Mouse (Mus musculus) CH12.LX (cell line): ENCODE results near the gene Rpn2. TPM values are rescaled to one million over a fixed set of nuclear protein-coding genes. Genes with fewer than 3 reads are reported as not detected.
A peak's percentile ranks its signal among the peaks of the same experiment; 100 is the strongest.

Source experiments
- DNase-seq: peaks from one replicate; pipeline ENCODE4 v3.0.0-alpha.2; 2013; ENCODE audit errors: extremely low read depth
- H3K27ac ChIP-seq: 2 replicates; pipeline ENCODE4 v1.5.1; 2012; ENCODE audit warnings: low read depth, mild to moderate bottlenecking, control low read depth, moderate library complexity; ENCODE audit not compliant: insufficient read depth
- H3K27me3 ChIP-seq: replicated peaks from 2 replicates; pipeline ENCODE3; 2012; ENCODE audit warnings: inconsistent platforms
- H3K36me3 ChIP-seq, 2 experiments: replicated peaks in 1 of 2; 2 replicates each; pipeline versions ENCODE3 to v1.6.1; 2012; ENCODE audit warnings: inconsistent platforms in 1 of 2, low read length in 1 of 2, mild to moderate bottlenecking in 1 of 2, mixed read lengths in 1 of 2, moderate library complexity in 1 of 2; ENCODE audit not compliant: control insufficient read depth in 1 of 2, insufficient read depth in 1 of 2
- H3K4me1 ChIP-seq, 2 experiments: 2 replicates each; pipeline ENCODE4 v1.6.1; 2012; ENCODE audit warnings: inconsistent platforms in 1 of 2, moderate library complexity in 1 of 2; ENCODE audit not compliant: insufficient read depth in 2 of 2, control insufficient read depth in 1 of 2
- H3K4me2 ChIP-seq: 2 replicates; pipeline ENCODE4 v1.6.1; 2012; ENCODE audit warnings: low read depth, mild to moderate bottlenecking, control low read depth; ENCODE audit not compliant: poor library complexity, insufficient read depth, severe bottlenecking
- H3K4me3 ChIP-seq, 3 experiments: fragments of 150-350 bp in 1 of 3; sonication (generic) in 1 of 3; replicated peaks in 1 of 3; 2 replicates each; pipeline versions ENCODE3 to v1.5.1; 2011 to 2012; ENCODE audit warnings: low read depth in 2 of 3, low read length in 2 of 3, mild to moderate bottlenecking in 2 of 3, moderate library complexity in 2 of 3, control low read depth in 1 of 3, improper control_type of control experiment in 1 of 3, inconsistent platforms in 1 of 3, mixed read lengths in 1 of 3; ENCODE audit not compliant: poor library complexity in 1 of 3
- H3K79me2 ChIP-seq: replicated peaks from 2 replicates; pipeline ENCODE4 v1.6.1; 2012; ENCODE audit warnings: mild to moderate bottlenecking, moderate library complexity; ENCODE audit not compliant: control insufficient read depth, poor library complexity, insufficient read depth, severe bottlenecking; ENCODE audit errors: extremely low read depth
- H3K9ac ChIP-seq: 2 replicates; pipeline ENCODE4 v1.6.1; 2012; ENCODE audit warnings: low read depth, mild to moderate bottlenecking, control low read depth, moderate library complexity; ENCODE audit not compliant: insufficient read depth
- H3K9me3 ChIP-seq: replicated peaks from 2 replicates; pipeline ENCODE3; 2012; ENCODE audit warnings: low read length, inconsistent platforms, mixed read lengths
- E2F4 ChIP-seq: IDR thresholded peaks from 2 replicates; pipeline ENCODE4 v1.6.1; 2011; ENCODE audit warnings: low read depth, low read length, improper control_type of control experiment; ENCODE audit not compliant: insufficient replicate concordance
- EP300 ChIP-seq: IDR thresholded peaks from 2 replicates; pipeline ENCODE4 v1.6.1; 2011; ENCODE audit warnings: low read length, improper control_type of control experiment
- GABPA ChIP-seq: IDR thresholded peaks from 2 replicates; pipeline ENCODE4 v1.6.1; 2012; ENCODE audit warnings: low read depth, low read length, improper control_type of control experiment, inconsistent platforms; ENCODE audit not compliant: insufficient replicate concordance
- JUND ChIP-seq: conservative IDR thresholded peaks from 2 replicates; pipeline ENCODE4 v1.6.1; 2011; ENCODE audit warnings: low read depth, low read length, improper control_type of control experiment
- MAFK ChIP-seq: IDR thresholded peaks from 2 replicates; pipeline ENCODE4 v1.6.1; 2011; ENCODE audit warnings: low read length, improper control_type of control experiment; ENCODE audit not compliant: insufficient replicate concordance
- MXI1 ChIP-seq: IDR thresholded peaks from 2 replicates; pipeline ENCODE4 v1.6.1; 2011; ENCODE audit warnings: mild to moderate bottlenecking, low read depth, low read length, improper control_type of control experiment
- NELFE ChIP-seq: IDR thresholded peaks from 2 replicates; pipeline ENCODE4 v1.6.1; 2011; ENCODE audit warnings: low read depth, low read length, improper control_type of control experiment
- NRF1 ChIP-seq: IDR thresholded peaks from 2 replicates; pipeline ENCODE4 v1.6.1; 2014; ENCODE audit warnings: low read depth, mild to moderate bottlenecking, inconsistent platforms, low read length, improper control_type of control experiment, moderate library complexity
- POLR2AphosphoS2 ChIP-seq: IDR thresholded peaks from 2 replicates; pipeline ENCODE4 v1.6.1; 2011; ENCODE audit warnings: low read depth, low read length, improper control_type of control experiment
- RCOR1 ChIP-seq: conservative IDR thresholded peaks from 2 replicates; pipeline ENCODE4 v1.6.1; 2012; ENCODE audit warnings: low read depth, mild to moderate bottlenecking, inconsistent platforms, low read length, improper control_type of control experiment
- SMC3 ChIP-seq: IDR thresholded peaks from 2 replicates; pipeline ENCODE4 v1.6.1; 2011; ENCODE audit warnings: low read depth, low read length, improper control_type of control experiment
- TBP ChIP-seq: conservative IDR thresholded peaks from 2 replicates; pipeline ENCODE4 v1.6.1; 2011; ENCODE audit warnings: low read depth, low read length, improper control_type of control experiment
- TCF12 ChIP-seq: IDR thresholded peaks from 2 replicates; pipeline ENCODE4 v1.6.1; 2014; ENCODE audit warnings: low read depth, mild to moderate bottlenecking, inconsistent platforms, low read length, improper control_type of control experiment
- USF2 ChIP-seq: conservative IDR thresholded peaks from 2 replicates; pipeline ENCODE4 v1.6.1; 2011; ENCODE audit warnings: low read depth, low read length, improper control_type of control experiment
- ZKSCAN1 ChIP-seq: IDR thresholded peaks from 2 replicates; pipeline ENCODE4 v1.6.1; 2012; ENCODE audit warnings: low read depth, inconsistent platforms, low read length, improper control_type of control experiment, borderline replicate concordance
- dilution Hi-C: fragments of 300-500 bp; cut with MboI; formaldehyde crosslinking; loops from 2 replicates; pipeline ENCODE4 v1.14.3; 2020; ENCODE audit warnings: low sequenced_read_pairs; ENCODE audit not compliant: extremely low pct_unique_long_range_greater_than_20kb, extremely low pct_ligation_motif_present
- in situ Hi-C: fragments of 300-500 bp; cut with MboI; formaldehyde crosslinking; loops from 3 replicates; pipeline ENCODE4 v1.14.3; 2019; ENCODE audit warnings: low sequenced_read_pairs, low pct_ligation_motif_present, low pct_unique_long_range_greater_than_20kb, mixed read lengths
- polyA plus RNA-seq: library from polyadenylated mRNA; unstranded; fragments of >175 nt; gene quantifications from 2 replicates; pipeline ENCODE4 v1.2.1, GENCODE M21; 2012; ENCODE audit warnings: low read depth; ENCODE audit not compliant: insufficient read length
- total RNA-seq, 2 experiments: library from RNA; depleted of rRNA; stranded (reverse); fragments of 300-350 nt in 1 of 2; fragments of >200 nt in 1 of 2; gene quantifications; 2 replicates each; pipeline ENCODE4 v1.2.3; 2012 to 2014

The Rpn2 gene
- total and polyA plus RNA-seq, 3 experiments: 296 to 336 (median 301) TPM

GRCm38 (mm10) chr2:157328106-157328505, 49.3 kb downstream of the Rpn2 start:
- H3K79me2 ChIP-seq: no peaks in the 10 kb centered on the region
- peaks cover 38 to 82% of the 10 kb centered on the region in 2 experiments for H3K36me3 ChIP-seq
- H3K27me3 ChIP-seq: no peaks in the 10 kb centered on the region
- H3K9ac ChIP-seq: no peak overlapping the region
- H3K4me2 ChIP-seq: no peak overlapping the region
- H3K27ac ChIP-seq: no peak overlapping the region
- in situ Hi-C loops: no loop called here
- no peaks in the 10 kb centered on the region for H3K9me3 ChIP-seq
- DNase-seq: no peak
- no peak for TF ChIP-seq TCF12
- TF ChIP-seq POLR2AphosphoS2: 0 out of 2 replicates have a peak, but pooled peaks have one; percentile 36
- dilution Hi-C loops: no loop called here
- H3K4me3 ChIP-seq: no peak overlapping the region
- no peaks in the 10 kb centered on the region for H3K4me1 ChIP-seq

- no peak overlapping the region for H3K4me2 ChIP-seq
- H3K27ac ChIP-seq: no peak overlapping the region
- H3K27me3 ChIP-seq: no peaks in the 10 kb centered on the region
- no peak for TF ChIP-seq MAFK
- TF ChIP-seq ZKSCAN1: no peak
- no peak for TF ChIP-seq GABPA
- no peak for TF ChIP-seq RCOR1
- no peak for TF ChIP-seq JUND
- TF ChIP-seq NELFE: no peak
- no peak for TF ChIP-seq E2F4
- no peak for TF ChIP-seq SMC3
- no peak for TF ChIP-seq POLR2AphosphoS2
- no peak for TF ChIP-seq MXI1
- no peak for TF ChIP-seq TBP
- no peak overlapping the region for H3K4me3 ChIP-seq
- dilution Hi-C loops: no loop called here
- in situ Hi-C loops: no loop called here
- no peak for DNase-seq
- peaks cover 34 to 81% of the 10 kb centered on the region in 2 experiments for H3K36me3 ChIP-seq
- no peaks in the 10 kb centered on the region for H3K79me2 ChIP-seq
- H3K9me3 ChIP-seq: no peaks in the 10 kb centered on the region
- H3K4me1 ChIP-seq: no peaks in the 10 kb centered on the region
- no peak overlapping the region for H3K9ac ChIP-seq
Observed at GRCm38 (mm10) chr2:157328570-157328969, 49.8 kb downstream of the Rpn2 start.

- peaks cover 6 to 46% of the 10 kb centered on the region in 2 experiments for H3K36me3 ChIP-seq
- in situ Hi-C loops (loop anchor here (10.0 kb wide), 1 partner anchor 127 kb away; the partner anchor contains the start of gene Rbl1), dilution Hi-C loops (no loop called here)
- peaks cover 2% of the 10 kb centered on the region for H3K27me3 ChIP-seq
- TF ChIP-seq USF2 (no peak), EP300 (no peak), NRF1 (no peak), JUND (no peak)
- H3K4me1 ChIP-seq: no peaks in the 10 kb centered on the region
- no peak overlapping the region for H3K4me3 ChIP-seq
- H3K4me2 ChIP-seq: no peak overlapping the region
- DNase-seq: no peak
- H3K9ac ChIP-seq: no peak overlapping the region
- no peaks in the 10 kb centered on the region for H3K79me2 ChIP-seq
- no peak overlapping the region for H3K27ac ChIP-seq
- H3K9me3 ChIP-seq: no peaks in the 10 kb centered on the region
Observed at GRCm38 (mm10) chr2:157332059-157332458, 53.2 kb downstream of the Rpn2 start.
